Mouse (Mus musculus) left cerebral cortex, adult 18-20 months (tissue): ENCODE data around the gene Ube2u. TPM values are rescaled to one million over a fixed set of nuclear protein-coding genes. Genes with fewer than 3 reads are reported as not detected.
A peak's percentile ranks its signal among the peaks of the same experiment; 100 is the strongest.
"Not testable (repeated sequence)": the region's sequence is repeated elsewhere in the genome, so short reads cannot be mapped to it uniquely, and the experiment has no call there.

Experiments used
- DNase-seq, 2 experiments: peaks; one replicate each; pipeline ENCODE4 v3.0.0; 2021 to 2022; ENCODE audit warnings: low spot score in 2 of 2, mixed read lengths in 1 of 2
- long read RNA-seq, 2 experiments: library from polyadenylated mRNA; stranded (forward); transcript quantifications; one replicate each; pipeline ENCODE4 v2.0.0; 2021
- total RNA-seq, 2 experiments: library from RNA; stranded (reverse); gene quantifications; 2 replicates each; pipeline ENCODE4 v1.2.3; 2021

Gene Ube2u
- total RNA-seq = not detected
- long read RNA-seq, experiment 1 = 0 reads
- long read RNA-seq, experiment 2 = 0 reads

DNA sequence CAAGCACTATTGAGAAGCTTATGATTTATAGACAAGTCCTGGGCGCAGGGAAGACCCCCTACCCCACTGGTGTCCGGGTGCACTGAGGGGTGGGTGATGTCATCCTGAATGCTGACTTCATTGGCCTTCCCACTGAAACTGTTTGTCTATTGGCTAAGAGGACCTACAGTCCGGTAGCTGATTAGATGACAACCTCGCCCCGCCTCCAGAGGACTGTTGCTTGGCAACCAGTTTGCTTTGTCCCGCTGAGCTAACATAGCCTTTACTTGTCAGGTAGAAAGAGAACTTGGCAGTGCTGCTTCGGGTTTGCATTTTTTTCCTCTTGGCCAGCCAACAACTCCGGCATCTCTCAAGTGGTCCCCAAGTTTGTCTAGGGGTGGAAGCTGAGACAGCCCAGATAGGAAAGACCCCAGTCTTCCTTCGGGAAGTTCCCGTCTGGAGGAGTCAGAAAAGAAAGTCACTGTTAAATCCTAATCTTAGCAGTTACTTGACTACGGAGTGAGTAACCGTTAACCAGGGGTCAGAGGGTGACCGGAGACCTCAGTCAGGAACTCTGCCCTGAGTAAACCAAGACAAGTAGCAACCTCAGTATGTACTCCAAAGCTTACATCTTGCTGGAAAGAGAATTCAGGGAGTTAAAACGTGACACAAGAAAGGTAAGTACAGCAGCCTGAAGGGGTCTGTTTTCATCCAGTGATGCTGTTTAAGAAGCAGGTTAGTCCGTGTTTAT, at the start of gene Ube2u:
Gene Ube2u (plus strand): TSS at position 258 of the 730 bp plus-strand sequence.
- peak; percentile 4 to 22 for DNase-seq

- DNase-seq = no peak
These were observed 49.2 kb upstream of the Ube2u start for GRCm38 (mm10) chr4:100429371-100429900.

GRCm38 (mm10) chr4:100435281-100436168, 43.1 kb upstream of the Ube2u start:
- DNase-seq = no peak

DNA sequence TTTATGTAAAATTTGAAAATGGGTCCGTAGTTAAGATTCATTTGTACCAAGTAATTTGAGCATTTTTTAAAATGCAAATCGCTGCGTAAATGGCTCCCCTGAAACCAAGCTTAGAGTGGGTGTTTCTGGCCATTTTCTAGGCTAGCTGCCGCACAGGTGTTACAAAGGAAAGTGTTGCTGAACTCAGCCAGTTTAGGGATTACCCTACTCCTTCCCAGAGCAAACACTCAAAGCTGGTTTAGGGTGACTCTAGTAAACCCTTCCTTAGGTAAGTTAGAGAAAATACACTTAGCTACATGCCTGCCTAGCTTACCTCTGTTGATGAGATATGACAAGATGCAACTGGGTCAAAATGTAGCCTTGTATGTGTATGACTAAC, 42.5 kb upstream of the Ube2u start:
- DNase-seq = no peak

GRCm38 (mm10) chr4:100446897-100447296, 31.8 kb upstream of the Ube2u start:
- no peak for DNase-seq

- DNase-seq = no peak
These were observed 16.0 kb upstream of the Ube2u start for GRCm38 (mm10) chr4:100462493-100463120.

GRCm38 (mm10) chr4:100488447-100488846, 9.8 kb downstream of the Ube2u start:
- no peak for DNase-seq

- DNase-seq = no peak
These were observed 16.5 kb downstream of the Ube2u start for GRCm38 (mm10) chr4:100495176-100495575.

DNA sequence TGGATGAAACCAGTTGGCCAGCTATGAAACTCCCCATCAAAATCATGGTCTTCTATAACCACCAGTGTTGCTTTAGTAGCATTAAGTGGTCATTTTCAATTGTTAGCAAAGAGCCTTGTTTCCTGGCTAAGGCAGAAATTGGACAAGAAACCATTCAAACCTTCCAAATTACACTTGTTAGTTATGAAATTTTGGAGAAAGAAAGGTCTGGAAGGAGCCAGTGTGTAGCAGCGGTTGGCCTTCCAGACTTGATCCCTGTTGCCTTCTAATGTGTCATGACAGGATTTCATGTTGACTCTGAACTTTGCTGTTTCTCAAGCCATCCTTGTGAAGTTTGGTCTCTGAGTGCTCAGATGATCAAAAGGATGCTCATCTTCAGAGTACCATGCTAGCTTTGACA, 17.9 kb downstream of the Ube2u start:
- DNase-seq = no peak

DNA sequence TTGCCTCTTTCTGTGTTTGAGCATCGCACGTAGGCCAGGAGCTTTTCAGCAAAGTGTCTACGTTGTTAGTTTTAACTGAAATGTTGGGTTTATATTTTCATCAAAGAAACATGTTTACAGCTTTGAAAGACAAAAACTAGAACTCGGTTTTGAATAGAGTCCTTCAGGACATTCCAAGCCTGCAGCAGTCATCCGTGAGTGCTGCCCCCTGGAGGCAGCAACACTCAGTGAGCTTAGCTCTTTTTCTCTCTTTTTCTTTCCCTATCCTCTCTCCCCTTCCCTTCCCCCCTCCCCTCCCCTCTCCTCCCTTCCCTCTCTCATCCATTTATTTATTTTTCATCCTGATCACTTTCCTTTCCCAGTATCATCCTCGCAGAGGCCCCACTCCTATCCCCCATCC, 19.5 kb downstream of the Ube2u start:
- DNase-seq = peak in 1 of 2 experiments; percentile 4

- not testable (repeated sequence) for DNase-seq
These were observed 20.5 kb downstream of the Ube2u start for GRCm38 (mm10) chr4:100499037-100499601.

DNA sequence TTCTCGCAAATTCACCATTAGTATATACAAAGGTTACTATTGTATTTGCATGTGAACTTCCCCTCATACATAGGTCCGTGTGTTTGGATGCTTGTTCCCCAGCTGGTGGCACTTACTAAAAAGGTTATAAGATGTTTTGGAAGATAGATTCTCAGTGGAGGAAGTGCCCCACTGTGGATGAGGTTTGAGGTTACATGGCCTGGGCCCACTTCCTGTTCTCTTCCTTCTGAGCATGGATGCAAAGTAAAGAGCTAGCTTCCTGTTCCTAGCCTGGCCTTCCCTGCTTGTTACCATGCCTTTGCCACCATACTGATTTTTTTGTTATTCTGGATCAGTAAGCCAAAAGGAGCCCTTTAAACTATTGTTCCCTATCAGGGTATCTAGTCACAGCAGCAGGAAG, 24.7 kb downstream of the Ube2u start:
- DNase-seq = no peak

GRCm38 (mm10) chr4:100517646-100518045, 39.0 kb downstream of the Ube2u start:
- no peak for DNase-seq

GRCm38 (mm10) chr4:100522534-100522933, 43.9 kb downstream of the Ube2u start:
- no peak for DNase-seq

- no peak for DNase-seq
These were observed 46.1 kb downstream of the Ube2u start for GRCm38 (mm10) chr4:100524741-100525140.

GRCm38 (mm10) chr4:100526296-100526695, 47.6 kb downstream of the Ube2u start:
- no peak for DNase-seq

DNA sequence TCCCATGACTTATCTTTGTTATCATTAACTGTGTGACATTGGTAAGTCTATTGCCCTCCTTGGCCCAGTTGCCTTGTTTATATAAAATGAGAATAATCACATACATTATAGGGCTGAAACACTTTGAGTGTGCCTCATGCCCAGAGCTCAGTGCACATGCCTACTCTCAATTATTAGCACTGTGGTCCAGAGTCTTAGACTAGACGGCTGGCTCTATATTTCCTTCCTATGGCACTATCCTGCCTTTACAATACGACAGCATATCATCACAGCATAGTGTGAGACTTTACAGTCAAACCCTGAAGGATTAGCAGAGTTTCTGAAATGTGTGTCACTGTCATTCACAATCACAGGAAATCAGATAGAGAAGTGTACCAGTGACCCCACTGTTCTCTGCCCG, 48.4 kb downstream of the Ube2u start:
- DNase-seq = no peak

DNA sequence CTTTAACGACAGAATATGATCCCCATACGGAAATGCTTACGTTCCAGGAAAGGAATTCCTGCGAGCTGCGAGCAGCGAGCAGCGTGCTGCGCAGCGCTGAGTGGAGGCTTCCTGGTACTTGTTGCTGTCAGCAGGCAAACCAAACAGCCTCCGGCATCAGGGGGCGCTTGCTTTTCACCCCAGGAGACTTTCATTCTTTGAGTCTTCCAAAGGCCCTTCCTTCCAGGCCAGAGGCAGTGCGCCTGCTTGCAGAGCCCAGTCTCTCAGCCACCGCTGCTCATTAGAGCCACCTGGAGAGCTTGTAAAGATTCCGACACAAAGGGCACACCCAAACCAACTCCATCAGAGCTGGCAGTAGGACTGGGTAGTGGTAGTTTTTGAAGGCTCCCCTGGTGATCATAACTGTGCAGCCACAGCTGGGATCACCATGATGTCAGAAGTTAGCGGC, 48.9 kb downstream of the Ube2u start:
- DNase-seq = no peak

- no peak for DNase-seq
These were observed 55.0 kb downstream of the Ube2u start for GRCm38 (mm10) chr4:100533607-100534006.

DNA sequence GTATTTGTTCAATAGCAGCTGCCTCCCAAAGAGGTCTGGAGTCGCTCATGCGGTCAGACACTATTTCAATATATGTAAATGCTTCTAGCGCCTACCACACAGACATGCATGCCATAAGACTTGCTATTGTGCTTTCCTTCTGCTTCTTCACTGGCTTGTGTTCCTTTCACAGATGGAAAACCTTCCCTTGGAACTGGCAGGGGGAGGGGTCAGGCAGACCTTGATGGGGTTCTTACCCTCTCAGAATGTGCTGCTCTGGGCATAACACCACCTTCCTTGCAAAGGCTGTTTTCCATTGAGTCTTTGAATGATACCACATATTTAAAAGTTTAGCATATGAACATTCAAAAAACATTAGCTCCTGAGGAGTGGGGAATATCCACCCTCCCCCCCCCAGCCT, 56.3 kb downstream of the Ube2u start:
- no peak for DNase-seq

- peak; percentile 12 to 32 for DNase-seq
These were observed 59.2 kb downstream of the Ube2u start for GRCm38 (mm10) chr4:100537898-100538297.
